Mouse (Mus musculus): Measurements from ENCODE around the gene Rin2.
"Not testable (repeated sequence)": the region's sequence is repeated elsewhere in the genome, so short reads cannot be mapped to it uniquely, and the experiment has no call there.

Rin2 gene

DNA sequence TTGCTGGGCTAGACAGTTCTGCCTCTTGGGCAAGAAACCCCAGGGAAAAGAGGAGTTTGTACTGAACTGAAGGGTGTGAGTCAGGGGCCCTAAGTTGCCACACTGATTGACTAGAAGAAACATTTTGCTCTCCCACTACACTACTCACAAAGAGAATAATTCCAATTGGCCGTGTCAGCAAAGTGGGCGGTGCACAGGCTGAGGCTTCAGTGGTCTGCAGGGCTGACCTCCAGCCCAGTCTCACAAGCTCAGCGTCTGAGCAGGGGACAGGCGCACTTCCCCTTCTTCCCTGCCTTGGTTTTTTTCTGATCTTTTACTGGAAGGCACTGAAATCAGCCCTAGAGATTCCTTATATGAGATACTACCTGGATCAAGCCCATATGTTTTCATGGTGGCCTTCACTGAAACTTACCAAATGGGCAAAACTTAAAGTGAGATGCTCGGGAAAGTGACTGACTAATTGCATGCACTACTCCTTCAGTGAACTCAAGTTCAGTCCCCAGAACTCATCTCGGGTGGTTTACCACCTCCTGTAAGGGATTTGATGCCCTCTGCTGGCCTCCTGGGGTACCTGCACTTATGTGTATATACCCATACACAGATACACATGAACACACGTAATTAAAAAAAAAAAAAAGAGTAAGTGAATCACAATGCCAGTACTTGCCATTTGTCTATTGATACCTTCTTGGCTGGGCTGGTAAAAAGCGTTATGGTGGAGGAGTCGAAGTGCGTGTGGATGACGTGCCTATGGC lies 191.9 kb downstream of the Rin2 start:
- no peak for DNase-seq

- DNase-seq: no peak
Measured at GRCm38 (mm10) chr2:145871308-145871707, 196.3 kb downstream of the Rin2 start.

GRCm38 (mm10) chr2:145872099-145872498 lies 197.1 kb downstream of the Rin2 start:
- no peak for DNase-seq

GRCm38 (mm10) chr2:145873953-145874352 lies 198.9 kb downstream of the Rin2 start:
- DNase-seq: no peak

DNA sequence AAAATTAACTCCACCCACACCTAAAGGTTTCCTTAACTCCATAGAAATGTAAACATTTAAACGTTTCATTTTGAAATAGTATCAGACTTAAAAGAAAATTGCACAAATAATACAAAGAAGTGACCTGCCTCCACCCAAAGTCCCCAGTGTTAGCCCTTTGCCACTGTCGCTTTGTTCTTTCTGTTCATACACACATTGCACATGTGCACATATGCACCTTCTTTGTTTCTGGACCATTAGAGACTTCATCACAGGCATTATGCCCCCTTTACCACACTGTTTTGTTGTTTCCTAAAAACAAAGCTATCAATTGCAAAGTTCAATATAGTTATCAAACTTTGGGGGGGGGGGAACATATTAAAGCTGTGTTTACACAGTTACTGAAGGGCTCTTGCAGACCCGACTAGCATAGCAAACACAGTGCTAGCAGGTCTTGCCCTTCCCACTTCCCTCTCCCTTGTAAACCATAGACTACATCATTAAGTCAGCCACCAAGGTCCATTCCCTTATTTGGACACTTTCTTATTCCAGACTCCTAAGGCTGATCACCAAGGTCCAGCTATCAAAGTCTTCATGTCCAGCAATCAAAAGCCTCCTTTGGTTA lies 200.0 kb downstream of the Rin2 start:
- no peak for DNase-seq

DNA sequence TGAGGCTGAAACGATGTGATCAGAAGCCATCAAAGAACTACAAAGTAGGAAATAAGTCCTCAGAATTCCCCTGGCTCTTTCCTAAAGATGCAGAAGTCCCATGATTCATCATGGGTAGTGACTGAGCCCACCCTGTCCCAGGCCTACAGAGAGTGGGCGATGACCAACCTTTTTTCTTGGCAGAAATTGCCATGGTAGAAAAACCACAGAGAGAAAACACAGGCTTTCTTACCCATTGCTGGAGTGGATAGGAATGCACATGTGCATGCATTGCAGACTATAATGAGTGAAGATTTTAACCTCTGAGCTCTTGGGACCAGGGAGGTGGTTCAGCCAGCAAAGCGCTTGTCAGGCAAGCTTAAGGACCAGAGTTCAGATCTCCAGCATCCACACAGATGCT lies 202.2 kb downstream of the Rin2 start:
- DNase-seq: no peak

DNA sequence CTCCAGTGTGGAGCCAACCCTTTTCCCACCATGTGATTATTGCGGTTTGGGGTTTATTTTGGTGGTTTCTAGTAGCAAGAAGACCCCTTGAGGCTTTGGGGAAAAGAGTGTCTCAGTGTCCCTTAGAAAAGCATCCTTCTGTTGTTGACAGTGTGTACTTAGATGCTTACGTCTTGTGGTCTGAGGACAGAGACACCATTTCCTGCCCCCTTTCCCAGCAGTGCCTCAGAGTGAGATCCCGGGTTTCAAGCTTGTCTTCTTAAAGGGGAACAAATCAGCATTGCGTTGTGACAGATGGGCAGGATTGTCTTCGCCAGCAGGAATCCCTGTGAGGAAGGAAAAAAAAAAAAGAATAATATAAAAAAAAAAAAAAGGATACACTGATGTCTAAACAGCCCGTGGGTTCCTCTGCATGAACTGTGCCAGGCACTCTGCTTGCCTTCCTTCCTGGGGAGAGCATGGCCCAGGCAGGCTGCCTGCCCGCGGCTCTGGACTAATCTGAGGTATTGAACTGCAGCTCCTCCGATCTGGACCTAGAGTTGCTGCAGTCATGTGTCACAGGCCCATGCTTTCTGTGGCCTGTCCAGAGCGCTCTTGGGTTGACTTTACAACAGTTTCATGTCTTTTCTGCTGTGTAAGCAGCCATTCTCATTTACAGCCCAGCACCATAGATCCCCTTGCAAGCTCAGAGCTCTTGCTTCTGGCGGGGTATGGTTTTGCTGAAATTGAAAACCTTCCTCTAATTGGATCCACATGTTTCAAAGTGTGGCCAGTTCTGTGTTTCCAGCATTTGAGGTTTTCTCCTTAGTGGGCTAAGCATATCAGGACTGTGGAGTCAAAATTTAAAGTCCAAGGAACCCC lies 206.1 kb downstream of the Rin2 start:
- DNase-seq: no peak

- DNase-seq: no peak
Measured at GRCm38 (mm10) chr2:145881932-145882331, 206.9 kb downstream of the Rin2 start.

DNA sequence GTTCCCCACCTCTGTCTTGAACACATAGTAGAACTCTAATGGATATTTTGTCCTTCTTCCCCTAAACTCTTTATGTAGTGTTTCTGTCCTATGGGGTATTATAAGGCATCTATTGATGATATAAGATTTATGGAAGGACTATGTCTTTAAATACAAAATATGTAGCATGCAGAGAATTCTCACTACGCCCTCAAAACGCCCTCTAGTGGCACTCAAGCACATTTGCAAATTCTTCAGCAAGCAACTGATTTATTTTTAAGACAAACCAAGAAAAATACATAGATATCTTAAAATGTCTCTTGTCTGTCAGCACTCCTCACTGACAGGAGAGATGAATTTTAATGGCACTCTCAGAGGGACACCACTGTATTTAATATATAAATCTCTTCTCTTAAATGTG lies 207.4 kb downstream of the Rin2 start:
- no peak for DNase-seq

DNA sequence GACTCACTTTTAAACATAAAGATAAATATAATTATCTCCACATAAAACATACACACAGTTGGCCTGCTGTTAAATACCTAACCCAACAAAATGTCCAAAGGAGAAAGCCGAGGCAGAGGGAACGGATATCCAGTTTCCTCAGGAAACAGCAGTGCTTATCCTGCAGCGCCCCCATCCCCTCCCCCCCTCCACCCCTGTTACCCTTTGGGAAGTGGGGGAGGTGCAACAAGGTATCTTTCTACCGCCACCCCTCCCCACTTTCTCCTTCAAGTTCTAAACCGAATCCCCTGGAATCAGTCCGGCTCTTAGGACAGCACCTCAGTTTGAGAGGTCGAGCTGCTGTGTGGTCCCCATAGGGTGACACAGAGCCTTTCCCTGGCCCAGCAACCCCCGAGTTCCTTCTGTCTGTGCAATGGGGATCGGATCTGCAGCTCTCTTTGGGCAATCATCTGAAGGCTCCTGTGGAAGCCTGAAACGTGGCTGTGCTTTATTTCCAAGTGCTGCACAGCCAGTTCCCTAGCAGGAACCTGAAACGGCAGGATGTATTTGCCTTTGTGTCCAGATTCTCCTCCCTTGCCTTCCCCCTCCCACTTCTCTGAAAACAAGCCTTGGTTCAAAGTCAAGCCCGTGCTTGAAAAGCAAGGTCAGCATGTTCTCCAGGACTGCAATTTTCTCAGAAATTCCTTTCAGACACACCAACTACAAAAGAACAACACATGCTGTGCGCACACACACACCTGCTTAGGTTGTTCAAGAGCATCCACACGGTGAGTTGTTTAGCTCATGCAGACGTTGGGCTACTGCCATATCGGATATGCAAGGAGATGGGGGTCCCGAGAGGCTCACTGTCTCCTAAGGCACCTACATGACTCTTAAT lies 209.3 kb downstream of the Rin2 start:
- DNase-seq: no peak

DNA sequence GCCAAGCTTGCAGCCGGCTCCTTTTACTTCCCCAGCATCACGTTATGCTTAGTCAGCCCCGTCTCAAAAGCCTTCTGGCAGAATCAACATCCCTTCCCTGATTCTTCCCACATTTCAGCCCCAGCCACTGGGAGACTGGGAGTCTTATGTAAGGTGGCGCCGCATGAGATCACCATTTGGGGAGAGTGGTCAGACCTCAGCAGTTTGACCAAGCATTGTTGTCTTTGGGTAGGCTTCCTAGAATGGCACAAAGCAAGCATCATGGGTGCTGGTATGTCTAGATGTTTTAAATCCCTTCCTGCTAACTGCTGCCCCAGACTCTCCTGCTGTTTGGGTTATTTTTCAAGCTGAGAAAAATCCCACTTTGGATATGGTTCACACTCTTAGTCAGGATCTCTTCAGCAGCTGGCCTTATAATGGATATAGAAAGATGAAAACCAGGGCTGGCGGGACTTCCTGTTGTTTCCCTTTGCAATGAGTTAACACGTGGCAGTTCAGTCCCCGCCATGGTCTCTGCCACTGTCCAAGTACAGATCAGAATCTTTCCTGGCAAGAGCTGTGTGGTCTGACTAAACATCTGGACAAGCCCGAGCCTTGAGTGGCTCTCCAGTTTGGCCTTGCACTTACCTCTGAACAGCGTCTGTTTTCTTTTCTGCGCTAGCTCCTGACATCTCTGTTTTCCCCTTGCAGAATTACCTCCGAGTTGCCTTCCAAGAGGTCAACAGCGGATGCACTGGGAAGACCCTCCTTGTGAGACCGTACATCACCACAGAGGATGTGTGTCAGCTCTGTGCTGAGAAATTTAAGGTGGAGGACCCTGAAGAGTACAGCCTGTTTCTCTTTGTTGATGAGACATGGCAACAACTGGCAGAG lies 210.1 kb downstream of the Rin2 start:
- DNase-seq: no peak

- DNase-seq: no peak
Measured at GRCm38 (mm10) chr2:145887937-145888765, 213.1 kb downstream of the Rin2 start.

- DNase-seq: no peak
Measured at GRCm38 (mm10) chr2:145888766-145889480, 213.9 kb downstream of the Rin2 start.

DNA sequence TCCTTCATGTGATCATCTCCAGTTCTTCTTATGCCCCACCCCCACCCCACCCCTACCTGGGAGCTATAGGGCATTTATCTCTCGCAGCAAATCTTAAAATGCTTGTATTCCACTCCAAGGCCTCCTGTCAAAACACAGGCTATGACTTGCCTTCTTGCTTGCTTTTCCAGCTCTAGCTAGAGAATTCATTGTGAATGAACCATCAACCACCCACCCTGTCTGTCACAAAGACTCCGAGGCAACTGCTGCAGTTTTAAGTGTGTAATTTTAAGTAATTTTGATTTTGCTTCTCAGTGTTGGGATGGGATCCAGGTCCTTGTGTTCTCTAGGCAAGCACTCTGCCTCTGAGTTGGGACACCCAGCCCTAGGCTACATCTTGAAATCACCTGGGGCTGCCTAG lies 215.6 kb downstream of the Rin2 start:
- DNase-seq: no peak

DNA sequence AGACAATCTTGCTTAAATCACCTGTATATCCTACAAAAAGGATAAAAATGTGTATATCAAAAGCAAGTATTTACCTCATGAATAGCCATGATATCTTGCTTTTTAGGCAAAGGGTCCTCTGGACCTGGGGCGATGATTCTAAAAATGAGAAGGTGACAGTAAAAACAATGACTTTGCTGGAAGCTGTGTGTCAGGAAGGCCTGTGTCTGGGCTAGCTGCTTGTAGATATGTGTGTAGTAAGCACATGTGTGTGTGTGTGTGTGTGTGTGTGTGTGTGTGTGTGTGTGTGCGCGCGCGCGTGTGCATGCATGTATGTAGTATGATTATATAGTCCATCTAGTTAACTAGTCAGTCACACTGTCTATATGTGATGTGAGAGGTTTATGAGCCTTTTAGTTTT lies 218.7 kb downstream of the Rin2 start:
- DNase-seq: no peak

- DNase-seq: no peak
Measured at GRCm38 (mm10) chr2:145898106-145898505, 223.1 kb downstream of the Rin2 start.

- not testable (repeated sequence) for DNase-seq
Measured at GRCm38 (mm10) chr2:145900318-145900717, 225.3 kb downstream of the Rin2 start.

DNA sequence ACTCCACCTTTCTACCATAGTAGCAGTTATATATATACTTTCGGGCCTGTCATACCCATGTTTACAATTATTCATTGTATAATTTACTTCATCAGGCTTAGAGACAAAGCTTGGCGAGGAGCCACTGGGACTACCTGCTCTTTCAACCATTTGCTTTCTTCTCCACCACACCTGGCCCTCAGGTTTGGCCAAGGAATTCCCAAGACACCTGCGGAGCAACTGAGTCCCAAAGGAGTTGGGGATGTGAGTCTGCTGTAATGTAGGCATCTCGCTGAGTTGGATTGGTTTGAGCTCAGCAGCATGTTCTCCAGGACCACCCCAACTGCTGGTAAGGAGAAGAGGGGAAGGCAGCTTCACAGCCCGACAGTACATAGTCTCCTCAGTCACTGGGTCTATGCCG lies 226.8 kb downstream of the Rin2 start, which contains the start of gene Naa20:
Naa20 (plus strand) TSS at position 239 of the 400 bp plus-strand sequence.
- no peak for DNase-seq

DNA sequence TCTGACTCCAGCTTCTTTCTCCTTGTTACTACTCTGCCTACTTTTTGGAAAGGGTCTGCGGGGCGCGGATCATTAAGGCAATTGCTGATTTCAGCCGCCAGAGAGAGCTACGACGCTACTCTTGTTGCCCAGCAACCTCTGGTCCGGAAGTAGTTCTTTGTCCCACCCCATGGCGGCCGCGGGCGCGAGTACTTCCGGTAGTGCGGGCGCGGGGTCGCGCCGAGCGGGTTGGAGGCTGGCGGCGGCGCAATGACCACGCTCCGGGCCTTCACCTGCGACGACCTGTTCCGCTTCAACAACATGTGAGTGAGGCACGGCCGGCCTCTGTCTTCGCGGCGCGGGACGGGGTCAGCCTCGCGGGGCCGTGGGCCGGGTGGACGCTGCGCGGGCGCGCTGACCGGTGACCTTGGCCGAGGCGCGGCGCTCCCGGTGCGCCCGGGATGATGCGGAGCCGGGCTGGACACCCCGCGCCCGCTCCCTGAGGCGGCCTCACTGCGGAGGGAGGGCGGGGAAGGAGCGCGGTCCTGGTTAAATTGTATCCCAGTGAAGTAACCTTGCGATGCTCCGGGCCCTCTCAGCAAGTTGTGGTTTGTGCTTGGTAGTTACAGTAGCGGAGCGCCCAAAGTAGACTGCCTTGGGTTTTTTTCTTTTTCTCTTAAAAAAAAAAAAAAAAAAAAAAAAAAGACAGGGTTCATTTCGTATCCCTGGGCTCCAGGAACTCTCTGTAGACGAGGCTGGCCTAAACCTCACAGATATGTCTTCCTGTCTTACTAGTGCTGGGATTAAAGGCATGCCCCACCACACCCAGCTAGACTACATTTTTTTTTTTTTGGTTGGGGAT lies 228.3 kb downstream of the Rin2 start:
- DNase-seq: peak; percentile 91

Data from right cerebral cortex, postnatal 14 days (tissue).